Mouse (Mus musculus) myocyte (in vitro differentiated cells): ENCODE measurements around the gene Mgll. TPM values are rescaled to one million over a fixed set of nuclear protein-coding genes. Genes with fewer than 3 reads are reported as not detected.

ENCODE experiments used
- H3K27me3 ChIP-seq: one replicate; pipeline ENCODE4 v1.6.1; 2011; ENCODE audit not compliant: control insufficient read depth, insufficient read depth, insufficient read length
- H3K36me3 ChIP-seq: one replicate; pipeline ENCODE4 v1.6.1; 2011; ENCODE audit not compliant: control insufficient read depth, insufficient read depth
- H3K4me2 ChIP-seq: one replicate; pipeline ENCODE4 v1.6.1; 2011; ENCODE audit warnings: low read depth, control low read depth
- H3K4me3 ChIP-seq: one replicate; pipeline ENCODE4 v1.5.1; 2011; ENCODE audit warnings: mild to moderate bottlenecking, control low read depth, moderate library complexity
- H3K79me2 ChIP-seq: one replicate; pipeline ENCODE4 v1.6.1; 2011; ENCODE audit not compliant: control insufficient read depth, insufficient read depth
- H3ac ChIP-seq: one replicate; pipeline ENCODE4 v1.6.1; 2011; ENCODE audit not compliant: control insufficient read depth, insufficient read length
- CEBPB ChIP-seq: IDR thresholded peaks from 2 replicates; pipeline ENCODE4 v1.6.1; 2011; ENCODE audit warnings: mild to moderate bottlenecking, moderate library complexity; ENCODE audit not compliant: poor library complexity, insufficient read depth, severe bottlenecking
- E2F4 ChIP-seq: IDR thresholded peaks from one replicate; pipeline ENCODE4 v1.6.1; 2011; ENCODE audit warnings: mild to moderate bottlenecking, control low read depth, moderate library complexity; ENCODE audit not compliant: insufficient read depth
- MAX ChIP-seq: IDR thresholded peaks from one replicate; pipeline ENCODE4 v1.6.1; 2011; ENCODE audit warnings: low read depth, mild to moderate bottlenecking, control low read depth
- MYOD1 ChIP-seq, 3 experiments: IDR thresholded peaks; one replicate each; pipeline ENCODE4 v1.6.1; 2011; ENCODE audit warnings: control low read depth in 2 of 3, low read depth in 2 of 3, mild to moderate bottlenecking in 2 of 3, moderate library complexity in 1 of 3; ENCODE audit not compliant: insufficient read length in 2 of 3, control insufficient read depth in 1 of 3
- MYOG ChIP-seq, 3 experiments: IDR thresholded peaks; one replicate each; pipeline ENCODE4 v1.6.1; 2011; ENCODE audit warnings: control low read depth in 2 of 3, low read depth in 2 of 3, mild to moderate bottlenecking in 2 of 3; ENCODE audit not compliant: insufficient read length in 2 of 3, control insufficient read depth in 1 of 3, insufficient read depth in 1 of 3
- POLR2A ChIP-seq: IDR thresholded peaks from one replicate; pipeline ENCODE4 v1.6.1; 2011; ENCODE audit warnings: low read depth, mild to moderate bottlenecking, control low read depth, moderate library complexity; ENCODE audit not compliant: insufficient read length
- POLR2AphosphoS2 ChIP-seq: IDR thresholded peaks from one replicate; pipeline ENCODE4 v1.6.1; 2011; ENCODE audit warnings: low read depth, control low read depth; ENCODE audit not compliant: insufficient read length
- REST ChIP-seq: IDR thresholded peaks from one replicate; pipeline ENCODE4 v1.6.1; 2011; ENCODE audit warnings: mild to moderate bottlenecking, control low read depth, moderate library complexity; ENCODE audit not compliant: insufficient read depth, insufficient read length
- SRF ChIP-seq: IDR thresholded peaks from one replicate; pipeline ENCODE4 v1.6.1; 2011; ENCODE audit warnings: low read depth; ENCODE audit not compliant: control insufficient read depth, insufficient read length
- TCF12 ChIP-seq: IDR thresholded peaks from one replicate; pipeline ENCODE4 v1.6.1; 2011; ENCODE audit warnings: mild to moderate bottlenecking, control low read depth; ENCODE audit not compliant: poor library complexity, insufficient read depth, severe bottlenecking
- TCF3 ChIP-seq: IDR thresholded peaks from one replicate; pipeline ENCODE4 v1.6.1; 2011; ENCODE audit warnings: low read depth, control low read depth; ENCODE audit not compliant: insufficient read length
- USF1 ChIP-seq: IDR thresholded peaks from one replicate; pipeline ENCODE4 v1.6.1; 2011; ENCODE audit warnings: low read depth, mild to moderate bottlenecking, control low read depth, moderate library complexity
- polyA plus RNA-seq: library from polyadenylated mRNA; unstranded; fragments of >200 nt; fragmentation: generic; extraction: Trizol; gene quantifications from one replicate; pipeline ENCODE4 v1.2.1, GENCODE M21; 2012; ENCODE audit warnings: missing spikeins

The Mgll gene
- polyA plus RNA-seq, 1 experiment, result 4.7 TPM

DNA sequence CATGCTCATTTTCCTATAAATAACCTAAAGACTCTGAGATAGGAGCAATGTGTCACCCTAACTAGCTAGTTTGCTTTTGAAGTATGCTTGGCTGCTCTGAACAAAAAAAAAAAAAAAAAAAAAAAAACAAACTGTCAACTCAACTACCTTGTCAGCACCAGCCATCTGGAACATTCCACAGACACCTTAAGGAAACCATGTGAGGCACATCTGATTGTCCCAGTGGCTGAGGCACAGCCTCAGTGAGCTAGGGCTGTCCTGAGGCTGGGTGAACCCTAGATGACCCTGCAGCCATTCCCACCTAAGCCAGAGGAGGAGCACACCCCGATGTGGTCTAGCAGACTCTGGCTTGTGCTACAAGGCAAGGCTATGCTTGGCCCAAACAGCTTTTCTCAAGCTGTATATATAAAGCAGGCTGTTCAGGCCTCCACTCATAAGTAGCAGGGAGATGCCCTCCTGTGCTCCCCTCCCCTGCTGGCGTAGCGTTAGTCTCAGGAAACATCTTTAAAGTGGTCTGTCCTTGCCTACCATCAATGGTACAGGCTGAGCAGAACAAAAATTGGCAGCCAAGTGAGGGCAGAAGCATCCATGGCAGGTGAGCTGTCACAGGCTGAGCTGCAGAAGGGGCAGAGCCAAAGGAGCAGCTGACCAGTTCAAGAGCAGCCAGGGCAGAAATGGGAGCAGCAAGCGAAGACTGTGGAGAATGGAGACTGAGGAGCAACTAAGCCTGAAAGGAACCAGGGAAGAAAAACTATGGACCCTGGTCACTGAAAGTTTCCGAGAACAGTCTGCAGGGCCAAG is 109.3 kb downstream of the Mgll start:
- Histone ChIP-seq H3K36me3 (no peaks in the 10 kb centered on the region), H3K4me3 (no peak overlapping the region), H3ac (no peak overlapping the region), H3K79me2 (no peaks in the 10 kb centered on the region), H3K4me2 (no peak overlapping the region), H3K27me3 (no peaks in the 10 kb centered on the region)
- TF ChIP-seq MYOD1 (IDR thresholded peaks at IDR 0.05; ENCODE audit: control insufficient read depth in 1 of 3, insufficient read length in 2 of 3, low read depth in 2 of 3) (no peak), CEBPB (no peak), E2F4 (no peak), MAX (no peak), SRF (no peak), POLR2A (no peak), TCF3 (no peak), POLR2AphosphoS2 (no peak), REST (no peak), TCF12 (no peak)

DNA sequence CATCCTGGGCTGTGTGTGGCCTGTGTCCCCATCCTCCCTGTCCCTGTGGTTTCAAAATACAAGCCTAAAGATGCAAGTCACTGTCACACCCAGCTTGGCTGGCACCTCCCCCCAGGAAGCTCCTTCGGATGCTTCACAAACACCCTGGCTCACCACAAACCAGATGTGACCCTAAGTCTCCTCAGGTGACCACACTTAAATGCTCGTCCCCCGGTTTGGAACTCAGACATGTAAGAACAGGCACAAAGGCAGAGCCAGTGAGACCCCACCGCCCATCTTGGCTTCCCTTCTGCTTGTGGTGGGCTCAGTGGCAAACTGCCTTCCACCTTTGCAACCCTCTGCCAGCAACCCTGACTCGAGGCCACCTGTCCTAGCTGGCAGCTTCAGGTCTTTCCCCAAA is 110.8 kb downstream of the Mgll start:
- Histone ChIP-seq H3K36me3 (no peaks in the 10 kb centered on the region), H3K4me3 (no peak overlapping the region), H3K4me2 (no peak overlapping the region), H3ac (no peak overlapping the region), H3K79me2 (no peaks in the 10 kb centered on the region), H3K27me3 (no peaks in the 10 kb centered on the region)
- TF ChIP-seq TCF12 (no peak), POLR2AphosphoS2 (no peak), MYOG (IDR thresholded peaks at IDR 0.05; ENCODE audit: control insufficient read depth in 1 of 3, insufficient read depth in 1 of 3, insufficient read length in 2 of 3, low read depth in 2 of 3) (no peak), SRF (no peak), MAX (no peak), MYOD1 (IDR thresholded peaks at IDR 0.05; ENCODE audit: control insufficient read depth in 1 of 3, insufficient read length in 2 of 3, low read depth in 2 of 3) (no peak), USF1 (no peak), POLR2A (no peak), TCF3 (no peak), E2F4 (no peak)

- Histone ChIP-seq H3K4me2 (no peak overlapping the region), H3K79me2 (no peaks in the 10 kb centered on the region), H3K4me3 (no peak overlapping the region), H3K27me3 (no peaks in the 10 kb centered on the region), H3K36me3 (no peaks in the 10 kb centered on the region), H3ac (no peak overlapping the region)
- no peak for TF ChIP-seq E2F4
- TF ChIP-seq SRF, result no peak
- no peak for TF ChIP-seq MYOD1 (IDR thresholded peaks at IDR 0.05; ENCODE audit: control insufficient read depth in 1 of 3, insufficient read length in 2 of 3, low read depth in 2 of 3)
- TF ChIP-seq MYOG (IDR thresholded peaks at IDR 0.05; ENCODE audit: control insufficient read depth in 1 of 3, insufficient read depth in 1 of 3, insufficient read length in 2 of 3, low read depth in 2 of 3), result no peak
- TF ChIP-seq USF1, result no peak
- no peak for TF ChIP-seq POLR2A
- no peak for TF ChIP-seq REST
- TF ChIP-seq POLR2AphosphoS2, result no peak
These were observed 112.1 kb downstream of the Mgll start for GRCm38 (mm10) chr6:88836178-88836819.

GRCm38 (mm10) chr6:88837999-88838398 is 113.8 kb downstream of the Mgll start:
- H3K79me2 ChIP-seq, result no peaks in the 10 kb centered on the region
- H3K36me3 ChIP-seq, result no peaks in the 10 kb centered on the region
- no peak overlapping the region for H3K4me2 ChIP-seq
- no peak overlapping the region for H3ac ChIP-seq
- no peak overlapping the region for H3K4me3 ChIP-seq
- no peaks in the 10 kb centered on the region for H3K27me3 ChIP-seq
- TF ChIP-seq MAX (no peak), POLR2A (no peak), MYOG (IDR thresholded peaks at IDR 0.05; ENCODE audit: control insufficient read depth in 1 of 3, insufficient read depth in 1 of 3, insufficient read length in 2 of 3, low read depth in 2 of 3) (no peak), POLR2AphosphoS2 (no peak), E2F4 (no peak), REST (no peak), CEBPB (no peak), TCF12 (no peak), MYOD1 (IDR thresholded peaks at IDR 0.05; ENCODE audit: control insufficient read depth in 1 of 3, insufficient read length in 2 of 3, low read depth in 2 of 3) (no peak), TCF3 (no peak), SRF (no peak), USF1 (no peak)

GRCm38 (mm10) chr6:88838613-88839012 is 114.4 kb downstream of the Mgll start:
- Histone ChIP-seq H3K4me2 (no peak overlapping the region), H3ac (no peak overlapping the region), H3K27me3 (no peaks in the 10 kb centered on the region), H3K4me3 (no peak overlapping the region), H3K36me3 (no peaks in the 10 kb centered on the region), H3K79me2 (no peaks in the 10 kb centered on the region)
- TF ChIP-seq MYOD1 (IDR thresholded peaks at IDR 0.05; ENCODE audit: control insufficient read depth in 1 of 3, insufficient read length in 2 of 3, low read depth in 2 of 3), result no peak
- TF ChIP-seq MYOG (IDR thresholded peaks at IDR 0.05; ENCODE audit: control insufficient read depth in 1 of 3, insufficient read depth in 1 of 3, insufficient read length in 2 of 3, low read depth in 2 of 3), result no peak
- TF ChIP-seq MAX, result no peak
- TF ChIP-seq E2F4, result no peak
- TF ChIP-seq USF1, result no peak
- no peak for TF ChIP-seq REST
- no peak for TF ChIP-seq POLR2A
- TF ChIP-seq TCF12, result no peak
- no peak for TF ChIP-seq TCF3
- no peak for TF ChIP-seq POLR2AphosphoS2
- TF ChIP-seq SRF, result no peak
- no peak for TF ChIP-seq CEBPB
